Mouse (Mus musculus) ES-E14 (cell line): ENCODE results near the gene Tmem143. TPM values are rescaled to one million over a fixed set of nuclear protein-coding genes. Genes with fewer than 3 reads are reported as not detected.
"Not testable (repeated sequence)": the region's sequence is repeated elsewhere in the genome, so short reads cannot be mapped to it uniquely, and the experiment has no call there.

ENCODE experiments used
- DNase-seq: peaks from one replicate; pipeline ENCODE4 v3.0.0-alpha.2; 2013; ENCODE audit warnings: low read depth, low spot score
- H3K27ac ChIP-seq: 2 replicates; pipeline ENCODE4 v1.5.1; 2012; ENCODE audit warnings: low read depth, mild to moderate bottlenecking, low read length, moderate library complexity, mixed read lengths; ENCODE audit not compliant: poor library complexity, insufficient read depth, severe bottlenecking
- H3K36me3 ChIP-seq: 2 replicates; pipeline ENCODE4 v1.6.1; 2012; ENCODE audit warnings: mild to moderate bottlenecking, low read length, moderate library complexity, mixed read lengths; ENCODE audit not compliant: control insufficient read depth, poor library complexity, insufficient read depth, severe bottlenecking
- H3K4me1 ChIP-seq, 2 experiments: fragments of 150-350 bp in 1 of 2; sonication (generic) in 1 of 2; 2 replicates each; pipeline ENCODE4 v1.6.1; 2012; ENCODE audit warnings: low read length in 2 of 2, mild to moderate bottlenecking in 1 of 2, mixed read lengths in 1 of 2; ENCODE audit not compliant: control insufficient read depth in 2 of 2, insufficient read depth in 2 of 2, poor library complexity in 1 of 2
- H3K4me3 ChIP-seq, 2 experiments: fragments of 150-350 bp in 1 of 2; sonication (generic) in 1 of 2; 2 replicates each; pipeline ENCODE4 v1.5.1; 2012; ENCODE audit warnings: low read length in 2 of 2, low read depth in 1 of 2, mild to moderate bottlenecking in 1 of 2, mixed read lengths in 1 of 2; ENCODE audit not compliant: insufficient read depth in 1 of 2, poor library complexity in 1 of 2, severe bottlenecking in 1 of 2
- H3K9ac ChIP-seq: 2 replicates; pipeline ENCODE4 v1.6.1; 2012; ENCODE audit warnings: low read depth, mild to moderate bottlenecking, low read length, mixed read lengths; ENCODE audit not compliant: poor library complexity, insufficient read depth, severe bottlenecking
- H3K9me3 ChIP-seq: fragments of 150-350 bp; sonication (generic); 2 replicates; pipeline ENCODE4 v1.6.1; 2012; ENCODE audit warnings: low read depth, mild to moderate bottlenecking, low read length; ENCODE audit not compliant: control insufficient read depth, insufficient read depth
- CHD2 ChIP-seq: IDR thresholded peaks from 2 replicates; pipeline ENCODE4 v1.6.1; 2014; ENCODE audit warnings: mild to moderate bottlenecking, low read depth, low read length, inconsistent platforms
- HCFC1 ChIP-seq: IDR thresholded peaks from 2 replicates; pipeline ENCODE4 v1.6.1; 2012; ENCODE audit warnings: low read length, inconsistent platforms, borderline replicate concordance; ENCODE audit not compliant: insufficient read depth
- MAFK ChIP-seq: IDR thresholded peaks from 2 replicates; pipeline ENCODE4 v1.6.1; 2014; ENCODE audit warnings: mild to moderate bottlenecking, low read depth, low read length, inconsistent platforms; ENCODE audit not compliant: insufficient read depth
- ZC3H11A ChIP-seq: IDR thresholded peaks from 2 replicates; pipeline ENCODE4 v1.6.1; 2012; ENCODE audit warnings: low read depth, mild to moderate bottlenecking, inconsistent platforms, low read length, borderline replicate concordance
- ZNF384 ChIP-seq: IDR thresholded peaks from 2 replicates; pipeline ENCODE4 v1.6.1; 2012; ENCODE audit warnings: low read depth, low read length, inconsistent platforms
- in situ Hi-C, 2 experiments: fragments of 600-800 bp; cut with MboI; formaldehyde crosslinking; loops; one replicate each; pipeline ENCODE4 v1.15.1; 2025; ENCODE audit warnings: low sequenced_read_pairs in 2 of 2, inconsistent platforms in 1 of 2; ENCODE audit not compliant: unreplicated experiment in 2 of 2
- total RNA-seq: library from RNA; depleted of rRNA; stranded (reverse); fragments of 300-350 nt; gene quantifications from 2 replicates; pipeline ENCODE4 v1.2.3, GENCODE M21; 2012

Tmem143 gene
- total RNA-seq, 1 experiment, result 26.0 TPM

GRCm38 (mm10) chr7:45895931-45896516 is 717 bp upstream of the Tmem143 start:
- in situ Hi-C loops, result no loop called here
- no peak overlapping the region for H3K27ac ChIP-seq
- H3K9ac ChIP-seq, result peak overlapping the region; percentile 84

GRCm38 (mm10) chr7:45897258-45897757 is 567 bp downstream of the Tmem143 start:
- in situ Hi-C loops, result no loop called here
- peaks cover 0 to 3% of the 10 kb centered on the region in 2 experiments; a peak in 2 of 4 replicates for H3K4me1 ChIP-seq
- H3K4me3 ChIP-seq, result peak overlapping the region; percentile 77 to 87
- no peak for DNase-seq
- TF ChIP-seq HCFC1 (peak; percentile 76), MAFK (no peak)
- H3K9ac ChIP-seq, result peak overlapping the region; percentile 84
- no peaks in the 10 kb centered on the region for H3K9me3 ChIP-seq
- H3K36me3 ChIP-seq, result no peaks in the 10 kb centered on the region; the same call in 1 of the 2 replicates
- peak overlapping the region; percentile 92 for H3K27ac ChIP-seq

More at GRCm38 (mm10) chr7:45895931-45896516, 717 bp upstream of the Tmem143 start:
- no peak for DNase-seq
- Histone ChIP-seq H3K9me3 (no peaks in the 10 kb centered on the region), H3K4me1 (peaks cover 0 to 3% of the 10 kb centered on the region in 2 experiments; a peak in 1 of 4 replicates), H3K36me3 (no peaks in the 10 kb centered on the region; the same call in 1 of the 2 replicates), H3K4me3 (peak overlapping the region; percentile 22 to 87; a peak in 3 of 4 replicates)
- no peak for TF ChIP-seq CHD2
- no peak for TF ChIP-seq HCFC1

DNA sequence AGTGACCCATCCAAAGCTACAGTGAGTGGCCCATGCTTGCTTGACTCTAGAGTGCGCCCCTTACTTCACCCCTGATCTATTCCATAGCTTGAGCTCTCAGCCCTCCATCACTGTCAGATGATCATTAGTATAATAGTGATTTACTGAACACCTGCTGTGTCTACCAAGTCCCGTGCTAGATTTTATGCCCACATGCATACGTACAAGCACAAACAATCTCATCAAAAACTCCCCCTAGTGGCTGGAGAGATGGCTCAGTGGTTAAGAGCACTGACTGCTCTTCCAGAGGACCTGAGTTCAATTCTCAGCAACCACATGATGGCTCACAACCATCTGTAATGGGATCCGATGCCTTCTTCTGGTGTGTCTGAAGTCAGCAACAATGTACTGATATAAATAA is 1.4 kb downstream of the Tmem143 start:
- in situ Hi-C loops, H3K36me3 ChIP-seq, H3K4me1 ChIP-seq, DNase-seq, H3K9me3 ChIP-seq: not testable (repeated sequence)
- Histone ChIP-seq H3K4me3 (peak overlapping the region; percentile 77 to 87; a peak in 3 of 4 replicates), H3K9ac (peak overlapping the region; percentile 46; the same call in 1 of the 2 replicates), H3K27ac (peak overlapping the region; percentile 92; the same call in 1 of the 2 replicates)

GRCm38 (mm10) chr7:45901562-45901961 is 4.8 kb downstream of the Tmem143 start:
- no peak for TF ChIP-seq ZNF384
- 0 out of 2 replicates have a peak, but pooled peaks have one; percentile 44 for TF ChIP-seq CHD2
- no peaks in the 10 kb centered on the region; a peak in 1 of 4 replicates for H3K4me1 ChIP-seq
- no peak overlapping the region for H3K27ac ChIP-seq
- no peak overlapping the region for H3K4me3 ChIP-seq
- no peak overlapping the region for H3K9ac ChIP-seq
- in situ Hi-C loops, result no loop called here
- peak; percentile 71 for DNase-seq
- no peaks in the 10 kb centered on the region; the same call in 1 of the 2 replicates for H3K36me3 ChIP-seq
- H3K9me3 ChIP-seq, result no peaks in the 10 kb centered on the region

GRCm38 (mm10) chr7:45902481-45903002 is 5.8 kb downstream of the Tmem143 start:
- Histone ChIP-seq H3K9ac (no peak overlapping the region), H3K36me3 (peaks cover 5% of the 10 kb centered on the region), H3K27ac (no peak overlapping the region), H3K4me1 (no peaks in the 10 kb centered on the region; a peak in 1 of 4 replicates), H3K9me3 (no peaks in the 10 kb centered on the region), H3K4me3 (no peak overlapping the region)
- in situ Hi-C loops, result no loop called here
- TF ChIP-seq HCFC1 (no peak), ZNF384 (no peak), ZC3H11A (no peak), MAFK (no peak), CHD2 (no peak)
- DNase-seq, result no peak
